Mouse (Mus musculus): ENCODE measurements around the gene Zfp831.

- TF ChIP-seq CTCF (IDR thresholded peaks at IDR 0.05; ENCODE audit: control insufficient read depth, insufficient read depth, low read length), result no peak
- no peak for TF ChIP-seq POLR2A (IDR thresholded peaks at IDR 0.05; ENCODE audit: borderline replicate concordance, control insufficient read depth, low read depth, low read length)
Observed at GRCm38 (mm10) chr2:174605020-174605419, 38.3 kb upstream of the Zfp831 start.

All from bone marrow, adult 2 months (tissue).